Mouse (Mus musculus): ENCODE results near the gene Tfrc. TPM values are rescaled to one million over a fixed set of nuclear protein-coding genes. Genes with fewer than 3 reads are reported as not detected.
A peak's percentile ranks its signal among the peaks of the same experiment; 100 is the strongest.

Gene Tfrc
- polyA plus RNA-seq, 1 experiment from 2014 or later: 28.0 TPM

- no peak overlapping the region for H3K9ac ChIP-seq
- H3K27ac ChIP-seq: no peak overlapping the region
- ATAC-seq (ENCODE audit: insufficient number of reproducible peaks, low FRiP score, low TSS enrichment, low read depth): no peak
- H3K4me3 ChIP-seq: no peak overlapping the region
- H3K27me3 ChIP-seq: no peaks in the 10 kb centered on the region
- H3K36me3 ChIP-seq: peaks cover 21% of the 10 kb centered on the region
- no peak overlapping the region for H3K4me2 ChIP-seq
- H3K4me1 ChIP-seq: peaks cover 59% of the 10 kb centered on the region
- no peaks in the 10 kb centered on the region for H3K9me3 ChIP-seq
- 74% methylated on average over 2 of the region's 2 CpGs for WGBS
These were observed 55.5 kb downstream of the Tfrc start for GRCm38 (mm10) chr16:32664211-32664610.

GRCm38 (mm10) chr16:32665851-32666665, 57.3 kb downstream of the Tfrc start:
- H3K4me1 ChIP-seq: peaks cover 42% of the 10 kb centered on the region
- WGBS: 63% methylated on average over 11 of the region's 11 CpGs
- no peak overlapping the region for H3K4me3 ChIP-seq
- peak overlapping the region; percentile 59 for H3K27ac ChIP-seq
- no peak for ATAC-seq (ENCODE audit: insufficient number of reproducible peaks, low FRiP score, low TSS enrichment, low read depth)
- no peak overlapping the region for H3K9ac ChIP-seq
- no peaks in the 10 kb centered on the region for H3K27me3 ChIP-seq
- peaks cover 38% of the 10 kb centered on the region for H3K36me3 ChIP-seq
- no peak overlapping the region for H3K4me2 ChIP-seq
- H3K9me3 ChIP-seq: no peaks in the 10 kb centered on the region

- Histone ChIP-seq H3K9ac (no peak overlapping the region), H3K36me3 (peaks cover 47% of the 10 kb centered on the region), H3K9me3 (no peaks in the 10 kb centered on the region), H3K4me2 (no peak overlapping the region), H3K27me3 (no peaks in the 10 kb centered on the region), H3K27ac (peak overlapping the region; percentile 59; the same call in 1 of the 2 replicates), H3K4me1 (peaks cover 35% of the 10 kb centered on the region), H3K4me3 (no peak overlapping the region)
- 77% methylated on average over 9 of the region's 9 CpGs for WGBS
- no peak for ATAC-seq (ENCODE audit: insufficient number of reproducible peaks, low FRiP score, low TSS enrichment, low read depth)
These were observed 58.2 kb downstream of the Tfrc start for GRCm38 (mm10) chr16:32666671-32667551.

GRCm38 (mm10) chr16:32667552-32667872, 58.8 kb downstream of the Tfrc start:
- ATAC-seq (ENCODE audit: insufficient number of reproducible peaks, low FRiP score, low TSS enrichment, low read depth): no peak
- Histone ChIP-seq H3K4me3 (no peak overlapping the region), H3K4me2 (no peak overlapping the region), H3K9me3 (no peaks in the 10 kb centered on the region), H3K36me3 (peaks cover 53% of the 10 kb centered on the region), H3K4me1 (peaks cover 32% of the 10 kb centered on the region), H3K27me3 (no peaks in the 10 kb centered on the region), H3K27ac (peak overlapping the region; percentile 50), H3K9ac (no peak overlapping the region)
- WGBS: 70% methylated on average over 3 of the region's 3 CpGs

- Histone ChIP-seq H3K27me3 (no peaks in the 10 kb centered on the region), H3K9me3 (no peaks in the 10 kb centered on the region), H3K4me1 (peaks cover 36% of the 10 kb centered on the region), H3K9ac (no peak overlapping the region), H3K4me3 (no peak overlapping the region), H3K4me2 (no peak overlapping the region), H3K36me3 (peaks cover 58% of the 10 kb centered on the region), H3K27ac (peak overlapping the region; percentile 50)
- 58% methylated on average over 10 of the region's 10 CpGs for WGBS
- no peak for ATAC-seq (ENCODE audit: insufficient number of reproducible peaks, low FRiP score, low TSS enrichment, low read depth)
These were observed 59.3 kb downstream of the Tfrc start for GRCm38 (mm10) chr16:32668030-32668429.

GRCm38 (mm10) chr16:32668472-32668871, 59.8 kb downstream of the Tfrc start:
- peaks cover 36% of the 10 kb centered on the region for H3K4me1 ChIP-seq
- H3K4me2 ChIP-seq: no peak overlapping the region
- H3K36me3 ChIP-seq: peaks cover 60% of the 10 kb centered on the region
- no peak for ATAC-seq (ENCODE audit: insufficient number of reproducible peaks, low FRiP score, low TSS enrichment, low read depth)
- no peak overlapping the region for H3K27ac ChIP-seq
- WGBS: 79% methylated on average over 4 of the region's 4 CpGs
- H3K9me3 ChIP-seq: no peaks in the 10 kb centered on the region
- no peak overlapping the region for H3K9ac ChIP-seq
- H3K4me3 ChIP-seq: no peak overlapping the region
- no peaks in the 10 kb centered on the region for H3K27me3 ChIP-seq

- WGBS: 93% methylated on average over 10 of the region's 10 CpGs
- no peak for ATAC-seq (ENCODE audit: insufficient number of reproducible peaks, low FRiP score, low TSS enrichment, low read depth)
- H3K4me2 ChIP-seq: no peak overlapping the region
- H3K27me3 ChIP-seq: no peaks in the 10 kb centered on the region
- no peaks in the 10 kb centered on the region for H3K9me3 ChIP-seq
- peaks cover 36% of the 10 kb centered on the region for H3K4me1 ChIP-seq
- H3K36me3 ChIP-seq: peaks cover 60% of the 10 kb centered on the region
- H3K4me3 ChIP-seq: no peak overlapping the region
- H3K9ac ChIP-seq: no peak overlapping the region
- H3K27ac ChIP-seq: no peak overlapping the region
These were observed 60.5 kb downstream of the Tfrc start for GRCm38 (mm10) chr16:32669243-32669642.

- H3K27me3 ChIP-seq: no peaks in the 10 kb centered on the region
- no peaks in the 10 kb centered on the region for H3K9me3 ChIP-seq
- no peak overlapping the region for H3K4me2 ChIP-seq
- peaks cover 36% of the 10 kb centered on the region for H3K4me1 ChIP-seq
- H3K4me3 ChIP-seq: no peak overlapping the region
- no peak overlapping the region for H3K27ac ChIP-seq
- peaks cover 73% of the 10 kb centered on the region for H3K36me3 ChIP-seq
- no peak overlapping the region for H3K9ac ChIP-seq
- ATAC-seq (ENCODE audit: insufficient number of reproducible peaks, low FRiP score, low TSS enrichment, low read depth): no peak
- WGBS: 88% methylated on average over 9 of the region's 10 CpGs
These were observed 61.8 kb downstream of the Tfrc start for GRCm38 (mm10) chr16:32670354-32671124.

- Histone ChIP-seq H3K27me3 (no peaks in the 10 kb centered on the region), H3K36me3 (peaks cover 81% of the 10 kb centered on the region), H3K27ac (no peak overlapping the region), H3K4me3 (no peak overlapping the region), H3K4me2 (no peak overlapping the region), H3K9me3 (no peaks in the 10 kb centered on the region), H3K4me1 (peaks cover 28% of the 10 kb centered on the region), H3K9ac (no peak overlapping the region)
- WGBS: 89% methylated on average over 13 of the region's 13 CpGs
- no peak; the same call in 1 of the 2 replicates for ATAC-seq (ENCODE audit: insufficient number of reproducible peaks, low FRiP score, low TSS enrichment, low read depth)
These were observed 62.6 kb downstream of the Tfrc start for GRCm38 (mm10) chr16:32671206-32671887.

- H3K27me3 ChIP-seq: no peaks in the 10 kb centered on the region
These were observed 63.5 kb downstream of the Tfrc start for GRCm38 (mm10) chr16:32672250-32672649.

GRCm38 (mm10) chr16:32672861-32673560, 64.3 kb downstream of the Tfrc start:
- Histone ChIP-seq H3K4me2 (no peak overlapping the region), H3K27ac (no peak overlapping the region), H3K27me3 (no peaks in the 10 kb centered on the region), H3K9ac (no peak overlapping the region), H3K9me3 (no peaks in the 10 kb centered on the region), H3K36me3 (peaks cover 90% of the 10 kb centered on the region), H3K4me1 (peaks cover 11% of the 10 kb centered on the region), H3K4me3 (no peak overlapping the region)
- ATAC-seq (ENCODE audit: insufficient number of reproducible peaks, low FRiP score, low TSS enrichment, low read depth): no peak
- 72% methylated on average over 13 of the region's 13 CpGs for WGBS

More at GRCm38 (mm10) chr16:32672250-32672649, 63.5 kb downstream of the Tfrc start:
- H3K27ac ChIP-seq: no peak overlapping the region
- H3K9ac ChIP-seq: no peak overlapping the region
- no peak overlapping the region for H3K4me2 ChIP-seq
- no peaks in the 10 kb centered on the region for H3K9me3 ChIP-seq
- ATAC-seq (ENCODE audit: insufficient number of reproducible peaks, low FRiP score, low TSS enrichment, low read depth): no peak
- no peak overlapping the region for H3K4me3 ChIP-seq
- H3K36me3 ChIP-seq: peaks cover 90% of the 10 kb centered on the region
- H3K4me1 ChIP-seq: peaks cover 19% of the 10 kb centered on the region
- WGBS: 82% methylated on average over 7 of the region's 7 CpGs
